Comparison of ENCODE assay signal across 17 mouse cellular contexts in genomic region chr1:59212076-59212779, GRCm38 (mm10). TPM values are rescaled to one million over a fixed set of nuclear protein-coding genes. Genes with fewer than 3 reads are reported as not detected.
A peak's percentile ranks its signal among the peaks of the same experiment; 100 is the strongest.
DNase-seq lines count a peak whose midpoint lies in the region; ATAC-seq lines count a peak whose summit lies in the region.
"Had no signal": no experiment of that assay in that cellular context is flagged by ENCODE, and none has a peak within 500 bp of the region (broad histone marks: within the 10 kb centered on the region; RNA-seq: fewer than 3 reads in every experiment).

No protein-coding gene starts in this region.

- no peak overlapping the region for H3K9ac ChIP-seq in liver, embryonic 16.5 days (ENCODE audit: low read depth, low read length)
- H3K9ac ChIP-seq: heart, embryonic 12.5 days; limb, embryonic 15.5 days; neural tube, embryonic 15.5 days had no signal

- no peak overlapping the region for H3K4me2 ChIP-seq in liver, embryonic 16.5 days (ENCODE audit: low read depth, low read length)
- H3K4me2 ChIP-seq: heart, embryonic 12.5 days; limb, embryonic 15.5 days; midbrain, embryonic 11.5 days; neural tube, embryonic 15.5 days had no signal

- H3K4me1 ChIP-seq in liver, embryonic 16.5 days (ENCODE audit: control insufficient read depth, low read depth, low read length): no peaks in the 10 kb centered on the region
- H3K4me1 ChIP-seq: limb, embryonic 15.5 days; neural tube, embryonic 15.5 days had no signal

- H3K36me3 ChIP-seq in liver, embryonic 16.5 days (ENCODE audit: control insufficient read depth, insufficient read depth): no peaks in the 10 kb centered on the region

- H3K27me3 ChIP-seq in liver, embryonic 16.5 days (ENCODE audit: control insufficient read depth, insufficient read depth, low read depth, low read length): no peaks in the 10 kb centered on the region
- H3K27me3 ChIP-seq: CH12.LX; heart, embryonic 12.5 days; limb, embryonic 15.5 days; neural tube, embryonic 15.5 days had no signal

- peak; percentile 66 for DNase-seq in heart, adult 11 months
- no peak for DNase-seq in heart, postnatal 4 days
- peak; percentile 22 for DNase-seq in kidney, postnatal 10 days
- DNase-seq in testis, postnatal 14 days (ENCODE audit: low spot score): no peak
- DNase-seq: cerebellum, postnatal 36 days; lung, postnatal 4 days; spleen, adult 18-20 months had no signal

- H3K27ac ChIP-seq in liver, embryonic 16.5 days (ENCODE audit: low read length): peak overlapping the region; percentile 18
- H3K27ac ChIP-seq: limb, embryonic 15.5 days; neural tube, embryonic 15.5 days had no signal

- no peak overlapping the region for H3K4me3 ChIP-seq in liver, embryonic 16.5 days (ENCODE audit: low read depth, low read length)
- H3K4me3 ChIP-seq: heart, embryonic 12.5 days; limb, embryonic 15.5 days; neural tube, embryonic 15.5 days had no signal

- ATAC-seq in liver, embryonic 16.5 days (ENCODE audit: low read depth): peak; percentile 85
- no peak for ATAC-seq in inflammation-experienced regulatory T-cells, adult 6 months
- ATAC-seq in frontal cortex, adult (ENCODE audit: low TSS enrichment): no peak
- no peak for ATAC-seq in activated CD4-positive, CD25-positive, alpha-beta regulatory T cell, adult 4 months

- no peaks in the 10 kb centered on the region for H3K9me3 ChIP-seq in liver, embryonic 16.5 days (replicated peaks; ENCODE audit: control insufficient read depth, low read length)
- H3K9me3 ChIP-seq: heart, embryonic 12.5 days; limb, embryonic 15.5 days; neural tube, embryonic 15.5 days had no signal

- WGBS in liver, embryonic 16.5 days (ENCODE audit: insufficient replicate concordance): 54% methylated on average over 5 of the region's 5 CpGs

RNA-seq across cellular contexts. Expression of gene Als2, which starts 24.8 kb away (rescaled TPM):
- 10 to 100 TPM; 12.8 to 13.5 TPM for total RNA-seq in heart, postnatal 4 days (2021)
- polyA plus RNA-seq in liver, embryonic 16.5 days (2015; fragmentation: Nextera tagmentation; extraction: Ambion mirVana): 7.9 and 8.0 TPM in 2 replicates
- polyA plus RNA-seq in inflammation-experienced regulatory T-cells, adult 6 months (2017; shearing (Covaris generic)): 1 to 10 TPM; 6.7 to 8.2 (median 8.0) TPM
- 1 to 10 TPM; 4.6 to 5.4 TPM for polyA plus RNA-seq in activated CD4-positive, CD25-positive, alpha-beta regulatory T cell, adult 4 months (2017; shearing (Covaris generic))

RNA-seq across cellular contexts. Expression of gene Cdk15, which starts 44.5 kb away (rescaled TPM):
- total RNA-seq in heart, postnatal 4 days (2021): not detected
- polyA plus RNA-seq in liver, embryonic 16.5 days (2015; fragmentation: Nextera tagmentation; extraction: Ambion mirVana): not detected in 2 replicates
- not detected for polyA plus RNA-seq in inflammation-experienced regulatory T-cells, adult 6 months (2017; shearing (Covaris generic))
- not detected for polyA plus RNA-seq in activated CD4-positive, CD25-positive, alpha-beta regulatory T cell, adult 4 months (2017; shearing (Covaris generic))
- total RNA-seq: hematopoietic stem cell, adult 5-6 weeks had no signal

RNA-seq across cellular contexts. Expression of gene Mpp4, which starts 49.0 kb away (rescaled TPM):
- total RNA-seq in heart, postnatal 4 days (2021): under 1 TPM; 0.16 to 0.17 TPM
- polyA plus RNA-seq in liver, embryonic 16.5 days (2015; fragmentation: Nextera tagmentation; extraction: Ambion mirVana): 0.18 and 0.44 TPM in 2 replicates
- under 1 TPM; 0.20 to 0.44 (median 0.35) TPM for polyA plus RNA-seq in inflammation-experienced regulatory T-cells, adult 6 months (2017; shearing (Covaris generic))
- polyA plus RNA-seq in activated CD4-positive, CD25-positive, alpha-beta regulatory T cell, adult 4 months (2017; shearing (Covaris generic)): under 1 TPM in 1 of 2 experiments, not detected in 1; 0.19 TPM

Comparison
In these comparisons a context has a peak if more than half of its experiments do, and no peak if none do; other contexts are left out.
1. DNase-seq: peak in heart, adult 11 months (single experiment) and kidney, postnatal 10 days (single experiment); none in heart, postnatal 4 days (single experiment) and testis, postnatal 14 days (single experiment).